Mouse (Mus musculus): Measurements from ENCODE around the gene Hsd3b4.
"Not testable (repeated sequence)": the region's sequence is repeated elsewhere in the genome, so short reads cannot be mapped to it uniquely, and the experiment has no call there.

- not testable (repeated sequence) for TF ChIP-seq TAL1, GATA1 (IDR thresholded peaks at IDR 0.05; ENCODE audit: low read length)
These were observed 53.3 kb downstream of the Hsd3b4 start, which contains the start of gene Gm4450 for GRCm38 (mm10) chr3:98457026-98457425.

All from erythroblast, embryonic 14.5 days (primary cell).